Mouse (Mus musculus) hindbrain, postnatal 0 days (tissue): Measurements from ENCODE around the gene Calhm1. TPM values are rescaled to one million over a fixed set of nuclear protein-coding genes. Genes with fewer than 3 reads are reported as not detected.

Experiments used
- ATAC-seq: fragments of 200-750 bp; cut with Nextera tagmentation; 2 replicates; pipeline ENCODE4 v1.8.0; 2017; ENCODE audit warnings: mild to moderate bottlenecking, moderate TSS enrichment, moderate library complexity
- DNase-seq: peaks from one replicate; pipeline ENCODE4 v3.0.0-alpha.2; 2015; ENCODE audit warnings: low spot score
- H3K27ac ChIP-seq: fragments of 300-500 bp; sonication (generic); 2 replicates; pipeline ENCODE4 v1.5.1; 2014; ENCODE audit warnings: mild to moderate bottlenecking
- H3K27me3 ChIP-seq: fragments of 300-500 bp; sonication (generic); 2 replicates; pipeline ENCODE4 v1.6.1; 2014; ENCODE audit warnings: low read length, mixed read lengths; ENCODE audit not compliant: insufficient read depth
- H3K36me3 ChIP-seq: fragments of 300-500 bp; sonication (generic); 2 replicates; pipeline ENCODE4 v1.6.1; 2014; ENCODE audit warnings: low read length, mixed read lengths; ENCODE audit not compliant: insufficient read depth
- H3K4me1 ChIP-seq: fragments of 300-500 bp; sonication (generic); 2 replicates; pipeline ENCODE4 v1.6.1; 2014; ENCODE audit warnings: antibody characterized with exemption, low read length, mixed read lengths; ENCODE audit not compliant: insufficient read depth
- H3K4me2 ChIP-seq: fragments of 300-500 bp; sonication (generic); 2 replicates; pipeline ENCODE4 v1.6.1; 2014; ENCODE audit warnings: low read depth, mild to moderate bottlenecking, low read length, moderate library complexity, mixed read lengths
- H3K4me3 ChIP-seq: fragments of 300-500 bp; sonication (generic); 2 replicates; pipeline ENCODE4 v1.5.1; 2014; ENCODE audit warnings: low read length
- H3K9ac ChIP-seq: fragments of 300-500 bp; sonication (generic); replicated peaks from 2 replicates; pipeline ENCODE4 v1.6.1; 2014; ENCODE audit warnings: mild to moderate bottlenecking, low read length, moderate library complexity, mixed read lengths
- H3K9me3 ChIP-seq: fragments of 300-500 bp; sonication (generic); 2 replicates; pipeline ENCODE4 v1.6.1; 2016; ENCODE audit warnings: low read length, mixed read lengths
- CTCF ChIP-seq: IDR thresholded peaks from 2 replicates; pipeline ENCODE4 v1.5.1; 2016; ENCODE audit warnings: antibody characterized with exemption, control low read depth, low read depth
- WGBS: fragments of 180-500 bp; shearing (Covaris S2); extraction: QIAGEN DNeasy Blood & Tissue Kit; methylation state at CpG from one replicate; pipeline ENCODE4 v1.1.7; 2014; 5-methylcytosine and 5-hydroxymethylcytosine counted together
- polyA plus RNA-seq: library from polyadenylated mRNA; unstranded; fragments of >200 nt; fragmentation: Nextera tagmentation; extraction: Ambion mirVana; gene quantifications from 2 replicates; pipeline ENCODE4 v1.2.1, GENCODE M21; 2015
- total RNA-seq: library from RNA; depleted of rRNA; stranded (reverse); fragments of >200 nt; gene quantifications from 2 replicates; pipeline ENCODE4 v1.2.3, GENCODE M21; 2014; rRNA removed

The Calhm1 gene
- total RNA-seq, result not detected in 2 replicates
- not detected in 2 replicates for polyA plus RNA-seq

- no peak within 1 kb of the TSS for H3K27ac ChIP-seq
- WGBS, result 93% methylated on average over 6 of the region's 6 CpGs
These were observed at the start of gene Calhm1 for GRCm38 (mm10) chr19:47144154-47144553. Calhm1 (minus strand) TSS chr19:47144254.

GRCm38 (mm10) chr19:47192158-47192557, 48.1 kb upstream of the Calhm1 start:
- WGBS, result 87% methylated on average over 5 of the region's 5 CpGs
- no peak for ATAC-seq

More at GRCm38 (mm10) chr19:47144154-47144553, at the start of gene Calhm1:
- Histone ChIP-seq H3K4me3 (no peak within 1 kb of the TSS), H3K36me3 (no peaks in the 10 kb centered on the region), H3K4me2 (no peak within 1 kb of the TSS), H3K4me1 (no peaks in the 10 kb centered on the region), H3K9me3 (no peaks in the 10 kb centered on the region), H3K27me3 (no peaks in the 10 kb centered on the region), H3K9ac (no peak within 1 kb of the TSS)
- no peak for DNase-seq
- no peak for TF ChIP-seq CTCF
- no peak for ATAC-seq

GRCm38 (mm10) chr19:47188515-47189128, 44.6 kb upstream of the Calhm1 start:
- no peak for TF ChIP-seq CTCF
- Histone ChIP-seq H3K9me3 (no peaks in the 10 kb centered on the region), H3K27ac (peak overlapping the region; percentile 70), H3K9ac (no peak overlapping the region), H3K4me2 (no peak overlapping the region), H3K4me3 (no peak overlapping the region), H3K27me3 (no peaks in the 10 kb centered on the region), H3K36me3 (no peaks in the 10 kb centered on the region), H3K4me1 (no peaks in the 10 kb centered on the region; the same call in 1 of the 2 replicates)
- ATAC-seq (peak; percentile 94), DNase-seq (peak; percentile 79)
- WGBS, result 37% methylated on average over 11 of the region's 11 CpGs

More at GRCm38 (mm10) chr19:47192158-47192557, 48.1 kb upstream of the Calhm1 start:
- Histone ChIP-seq H3K27ac (no peak overlapping the region), H3K4me2 (no peak overlapping the region), H3K9ac (no peak overlapping the region), H3K4me3 (no peak overlapping the region), H3K27me3 (no peaks in the 10 kb centered on the region), H3K9me3 (no peaks in the 10 kb centered on the region), H3K4me1 (no peaks in the 10 kb centered on the region), H3K36me3 (no peaks in the 10 kb centered on the region)
- TF ChIP-seq CTCF, result no peak
- no peak for DNase-seq

- 39% methylated on average over 15 of the region's 15 CpGs for WGBS
- H3K4me3 ChIP-seq, result no peak overlapping the region
- ATAC-seq (no peak), DNase-seq (peak; percentile 18)
- no peaks in the 10 kb centered on the region for H3K9me3 ChIP-seq
- H3K4me1 ChIP-seq, result no peaks in the 10 kb centered on the region; the same call in 1 of the 2 replicates
- no peak overlapping the region for H3K4me2 ChIP-seq
- no peak for TF ChIP-seq CTCF
- H3K27me3 ChIP-seq, result no peaks in the 10 kb centered on the region
- no peak overlapping the region for H3K27ac ChIP-seq
- H3K9ac ChIP-seq, result no peak overlapping the region
- H3K36me3 ChIP-seq, result no peaks in the 10 kb centered on the region
These were observed 42.6 kb upstream of the Calhm1 start for GRCm38 (mm10) chr19:47186514-47187275.

- WGBS, result 62% methylated on average over 4 of the region's 4 CpGs
- H3K27me3 ChIP-seq, result 0 out of 2 replicates have a peak, but pooled peaks cover 4% of the 10 kb centered on the region
- ATAC-seq, result no peak
- H3K4me2 ChIP-seq, result no peak overlapping the region
- H3K9ac ChIP-seq, result no peak overlapping the region
- no peak overlapping the region for H3K27ac ChIP-seq
- no peaks in the 10 kb centered on the region for H3K36me3 ChIP-seq
- H3K4me1 ChIP-seq, result peaks cover 5% of the 10 kb centered on the region; the same call in 1 of the 2 replicates
- H3K4me3 ChIP-seq, result no peak overlapping the region
- H3K9me3 ChIP-seq, result no peaks in the 10 kb centered on the region
- no peak for DNase-seq
- TF ChIP-seq CTCF, result no peak
These were observed 40.7 kb upstream of the Calhm1 start for GRCm38 (mm10) chr19:47184736-47185135.

- DNase-seq, result no peak
- TF ChIP-seq CTCF, result no peak
- no peak overlapping the region for H3K4me2 ChIP-seq
These were observed 40.2 kb upstream of the Calhm1 start for GRCm38 (mm10) chr19:47184221-47184620.

More at GRCm38 (mm10) chr19:47184221-47184620, 40.2 kb upstream of the Calhm1 start:
- WGBS, result 67% methylated on average over 8 of the region's 8 CpGs
- H3K27ac ChIP-seq, result no peak overlapping the region
- H3K4me1 ChIP-seq, result peaks cover 5% of the 10 kb centered on the region; the same call in 1 of the 2 replicates
- no peak overlapping the region for H3K9ac ChIP-seq
- H3K27me3 ChIP-seq, result 0 out of 2 replicates have a peak, but pooled peaks cover 4% of the 10 kb centered on the region
- H3K4me3 ChIP-seq, result no peak overlapping the region
- no peaks in the 10 kb centered on the region for H3K9me3 ChIP-seq
- H3K36me3 ChIP-seq, result no peaks in the 10 kb centered on the region
- no peak for ATAC-seq
